Mouse (Mus musculus): ENCODE measurements at regions not wholly inside any gene's neighbourhood (a gene's known extent, or its start where the extent isn't known, plus 50 kb on each side); places are given as distances from the start of the nearest gene placed in this dataset.

DNA sequence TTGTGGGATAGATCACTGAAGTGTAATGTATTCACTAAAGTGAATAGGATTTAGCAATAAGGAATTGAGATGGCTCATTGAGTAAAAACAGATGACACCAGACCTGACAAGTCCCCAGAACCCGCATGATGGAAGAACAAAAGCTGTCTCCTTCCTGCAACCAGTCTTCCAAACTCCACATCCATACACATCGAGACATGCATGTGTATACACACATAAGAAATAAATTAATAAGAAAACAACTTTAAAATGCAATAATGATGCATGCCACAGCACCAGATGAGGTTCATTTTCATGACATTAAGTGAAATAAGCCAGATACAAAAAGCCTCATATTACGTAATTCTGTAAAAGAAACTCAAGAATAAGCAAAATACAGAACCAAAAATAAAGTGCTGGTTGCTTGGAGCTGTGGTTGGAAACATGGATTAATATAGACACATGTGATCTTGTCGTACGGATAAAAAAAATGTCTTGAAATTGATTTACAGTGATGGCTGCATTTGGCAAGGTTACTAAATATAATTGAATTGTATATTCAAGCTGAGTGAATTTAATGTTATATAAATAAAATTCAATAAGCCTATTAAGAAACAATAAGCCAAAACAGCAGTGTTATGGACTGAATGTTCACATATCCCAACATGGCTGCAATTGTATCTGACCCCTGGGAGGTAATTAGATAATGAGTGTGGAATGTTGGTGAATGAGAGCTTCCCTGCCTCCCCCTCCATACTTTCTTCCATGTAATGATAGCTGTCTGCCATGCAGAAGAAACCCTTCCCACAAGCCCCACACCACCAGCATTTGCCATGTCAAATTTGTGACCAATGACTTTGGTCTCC, 1488.9 kb upstream of the Lrrc6 start:
- DNase-seq (ENCODE audit: low spot score) (no peak), ATAC-seq (ENCODE audit: low FRiP score, low read depth) (no peak)
- Histone ChIP-seq H3K4me3 (replicated peaks; ENCODE audit: low read length) (no peak overlapping the region), H3K4me2 (replicated peaks; ENCODE audit: low read depth, low read length, severe bottlenecking) (no peak overlapping the region), H3K36me3 (ENCODE audit: control insufficient read depth, insufficient read depth, low read length) (no peaks in the 10 kb centered on the region), H3K9me3 (ENCODE audit: control insufficient read depth, low read length) (no peaks in the 10 kb centered on the region), H3K9ac (ENCODE audit: low read depth, low read length, severe bottlenecking) (no peak overlapping the region), H3K4me1 (ENCODE audit: control insufficient read depth, insufficient read depth, low read length) (no peaks in the 10 kb centered on the region), H3K27me3 (ENCODE audit: control insufficient read depth, insufficient read depth, low read length) (no peaks in the 10 kb centered on the region), H3K27ac (replicated peaks; ENCODE audit: low read depth, low read length) (no peak overlapping the region)
- WGBS: 78% methylated on average over 5 of the region's 5 CpGs
- TF ChIP-seq POLR2A (IDR thresholded peaks at IDR 0.05; ENCODE audit: borderline replicate concordance, extremely low read depth, insufficient read depth, insufficient read length): no peak

DNA sequence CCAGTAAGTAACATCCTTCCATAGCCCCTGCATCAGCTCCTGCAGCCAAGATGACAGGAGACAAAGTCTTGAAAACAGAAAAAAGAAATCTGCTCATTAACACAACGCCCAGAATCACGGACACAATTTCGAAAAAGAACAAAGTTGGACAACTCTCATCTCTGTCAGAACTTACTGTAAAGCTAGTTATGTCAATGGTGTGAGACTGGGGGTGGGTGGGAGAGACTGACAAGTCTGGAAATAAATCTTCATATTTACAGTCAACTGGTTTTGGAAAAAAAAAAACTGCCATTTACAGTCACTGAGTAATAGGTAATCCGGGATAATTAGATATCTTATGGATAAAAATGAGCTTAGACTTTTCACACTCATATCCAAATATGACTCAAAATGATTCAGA, 1487.2 kb upstream of the Lrrc6 start:
- no peaks in the 10 kb centered on the region for H3K27me3 ChIP-seq (ENCODE audit: control insufficient read depth, insufficient read depth, low read length)
- H3K9me3 ChIP-seq (ENCODE audit: control insufficient read depth, low read length): no peaks in the 10 kb centered on the region
- no peaks in the 10 kb centered on the region for H3K36me3 ChIP-seq (ENCODE audit: control insufficient read depth, insufficient read depth, low read length)
- no peak for ATAC-seq (ENCODE audit: low FRiP score, low read depth)
- no peak overlapping the region for H3K9ac ChIP-seq (ENCODE audit: low read depth, low read length, severe bottlenecking)
- no peaks in the 10 kb centered on the region for H3K4me1 ChIP-seq (ENCODE audit: control insufficient read depth, insufficient read depth, low read length)
- no peak for TF ChIP-seq POLR2A (IDR thresholded peaks at IDR 0.05; ENCODE audit: borderline replicate concordance, extremely low read depth, insufficient read depth, insufficient read length)
- no peak overlapping the region for H3K4me3 ChIP-seq (replicated peaks; ENCODE audit: low read length)
- 93% methylated on average over 4 of the region's 4 CpGs for WGBS
- H3K4me2 ChIP-seq (replicated peaks; ENCODE audit: low read depth, low read length, severe bottlenecking): no peak overlapping the region
- no peak for DNase-seq (ENCODE audit: low spot score)
- no peak overlapping the region for H3K27ac ChIP-seq (replicated peaks; ENCODE audit: low read depth, low read length)

DNA sequence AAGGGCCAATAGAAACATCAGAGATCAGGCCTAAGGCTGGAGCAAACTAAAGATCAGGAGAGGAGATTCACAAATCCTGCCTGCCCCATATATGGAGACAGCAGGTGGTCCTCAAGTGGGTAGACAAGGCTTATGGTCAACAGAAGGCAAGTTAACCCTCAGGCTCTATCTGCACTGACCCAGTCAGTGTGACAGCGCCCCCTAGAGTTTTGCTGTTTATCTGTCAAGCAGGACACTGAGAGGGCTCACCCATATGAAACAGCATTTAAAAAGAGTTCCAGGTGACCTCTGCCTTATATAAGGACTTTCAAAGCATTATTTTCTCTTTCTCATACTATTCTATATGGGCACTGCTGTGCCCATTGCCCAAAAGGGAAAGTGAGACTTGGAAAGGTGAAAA, 1482.5 kb upstream of the Lrrc6 start:
- Histone ChIP-seq H3K9ac (ENCODE audit: low read depth, low read length, severe bottlenecking) (no peak overlapping the region), H3K4me2 (replicated peaks; ENCODE audit: low read depth, low read length, severe bottlenecking) (no peak overlapping the region), H3K4me3 (replicated peaks; ENCODE audit: low read length) (no peak overlapping the region), H3K36me3 (ENCODE audit: control insufficient read depth, insufficient read depth, low read length) (no peaks in the 10 kb centered on the region), H3K27me3 (ENCODE audit: control insufficient read depth, insufficient read depth, low read length) (no peaks in the 10 kb centered on the region), H3K27ac (replicated peaks; ENCODE audit: low read depth, low read length) (no peak overlapping the region), H3K4me1 (ENCODE audit: control insufficient read depth, insufficient read depth, low read length) (no peaks in the 10 kb centered on the region), H3K9me3 (ENCODE audit: control insufficient read depth, low read length) (no peaks in the 10 kb centered on the region)
- TF ChIP-seq POLR2A (IDR thresholded peaks at IDR 0.05; ENCODE audit: borderline replicate concordance, extremely low read depth, insufficient read depth, insufficient read length): no peak
- ATAC-seq (ENCODE audit: low FRiP score, low read depth) (no peak), DNase-seq (ENCODE audit: low spot score) (no peak)
- WGBS: 12% methylated on average over 1 of the region's 1 CpGs

DNA sequence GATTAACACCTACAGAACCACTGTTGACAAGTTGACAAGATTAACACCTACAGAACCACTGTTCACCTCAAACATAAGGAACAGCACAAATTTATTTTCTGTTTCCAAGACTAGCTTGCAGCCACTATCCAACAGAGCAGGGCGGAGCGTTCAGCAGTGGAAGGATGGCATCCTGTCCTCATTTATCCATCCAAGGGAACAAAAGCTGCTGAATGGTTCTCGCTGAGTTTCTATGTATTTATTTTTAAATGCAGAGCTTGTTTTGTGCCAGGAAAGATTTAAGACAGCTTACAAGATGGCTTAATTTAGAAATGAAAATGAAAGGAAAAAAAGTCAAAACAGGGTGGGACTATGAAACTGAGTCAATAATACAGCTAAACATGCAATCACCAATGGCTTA, 1481.2 kb upstream of the Lrrc6 start:
- no peak for DNase-seq (ENCODE audit: low spot score)
- no peak for ATAC-seq (ENCODE audit: low FRiP score, low read depth)
- 91% methylated on average over 3 of the region's 3 CpGs for WGBS
- Histone ChIP-seq H3K4me2 (replicated peaks; ENCODE audit: low read depth, low read length, severe bottlenecking) (no peak overlapping the region), H3K36me3 (ENCODE audit: control insufficient read depth, insufficient read depth, low read length) (no peaks in the 10 kb centered on the region), H3K27ac (replicated peaks; ENCODE audit: low read depth, low read length) (no peak overlapping the region), H3K27me3 (ENCODE audit: control insufficient read depth, insufficient read depth, low read length) (no peaks in the 10 kb centered on the region), H3K4me3 (replicated peaks; ENCODE audit: low read length) (no peak overlapping the region), H3K9me3 (ENCODE audit: control insufficient read depth, low read length) (no peaks in the 10 kb centered on the region), H3K4me1 (ENCODE audit: control insufficient read depth, insufficient read depth, low read length) (no peaks in the 10 kb centered on the region), H3K9ac (ENCODE audit: low read depth, low read length, severe bottlenecking) (no peak overlapping the region)
- TF ChIP-seq POLR2A (IDR thresholded peaks at IDR 0.05; ENCODE audit: borderline replicate concordance, extremely low read depth, insufficient read depth, insufficient read length): no peak

DNA sequence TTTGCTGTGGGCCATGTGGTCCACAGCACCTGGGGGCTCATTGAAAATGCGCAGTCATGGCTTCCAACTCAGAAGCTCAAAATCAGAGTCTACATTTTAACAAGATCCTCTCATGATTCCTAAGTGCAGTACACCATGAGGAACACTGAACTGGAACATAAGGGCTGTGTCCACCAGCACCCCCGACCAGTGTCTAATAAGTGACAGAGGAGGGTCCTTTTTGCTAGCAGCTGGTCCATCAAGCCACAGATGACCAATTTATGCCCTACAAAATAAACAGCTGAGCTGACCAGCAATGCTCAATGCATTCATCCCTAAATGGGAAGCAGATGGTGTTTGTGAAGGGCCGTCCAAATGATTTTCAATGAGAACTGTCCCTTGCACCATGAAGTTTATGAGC, 1478.7 kb upstream of the Lrrc6 start:
- ATAC-seq (ENCODE audit: low FRiP score, low read depth) (no peak), DNase-seq (ENCODE audit: low spot score) (no peak)
- Histone ChIP-seq H3K4me3 (replicated peaks; ENCODE audit: low read length) (no peak overlapping the region), H3K4me2 (replicated peaks; ENCODE audit: low read depth, low read length, severe bottlenecking) (no peak overlapping the region), H3K4me1 (ENCODE audit: control insufficient read depth, insufficient read depth, low read length) (no peaks in the 10 kb centered on the region), H3K9me3 (ENCODE audit: control insufficient read depth, low read length) (no peaks in the 10 kb centered on the region), H3K9ac (ENCODE audit: low read depth, low read length, severe bottlenecking) (no peak overlapping the region), H3K36me3 (ENCODE audit: control insufficient read depth, insufficient read depth, low read length) (no peaks in the 10 kb centered on the region), H3K27ac (replicated peaks; ENCODE audit: low read depth, low read length) (no peak overlapping the region), H3K27me3 (ENCODE audit: control insufficient read depth, insufficient read depth, low read length) (no peaks in the 10 kb centered on the region)
- WGBS: 53% methylated on average over 3 of the region's 3 CpGs
- no peak for TF ChIP-seq POLR2A (IDR thresholded peaks at IDR 0.05; ENCODE audit: borderline replicate concordance, extremely low read depth, insufficient read depth, insufficient read length)

All from limb, embryonic 14.5 days (tissue).